Mouse (Mus musculus): ENCODE measurements at regions not wholly inside any gene's neighbourhood (a gene's known extent, or its start where the extent isn't known, plus 50 kb on each side); places are given as distances from the start of the nearest gene placed in this dataset.
A peak's percentile ranks its signal among the peaks of the same experiment; 100 is the strongest.

GRCm38 (mm10) chr15:17932573-17932972, 886.2 kb upstream of the Cdh10 start:
- intact Hi-C loops (cut with DNase I): no loop called here
- DNase-seq (ENCODE audit: extremely low spot score in 1 of 2, low spot score in 2 of 2): no peak
- no peak overlapping the region for H3K27ac ChIP-seq
- H3K4me3 ChIP-seq: no peak overlapping the region
- TF ChIP-seq CTCF (IDR thresholded peaks at IDR 0.05): no peak

GRCm38 (mm10) chr15:17933875-17934274, 884.9 kb upstream of the Cdh10 start:
- Histone ChIP-seq H3K4me3 (no peak overlapping the region), H3K27ac (no peak overlapping the region)
- no peak for TF ChIP-seq CTCF (IDR thresholded peaks at IDR 0.05)
- DNase-seq (ENCODE audit: extremely low spot score in 1 of 2, low spot score in 2 of 2): no peak
- intact Hi-C loops (cut with DNase I): no loop called here

- DNase-seq (ENCODE audit: extremely low spot score in 1 of 2, low spot score in 2 of 2): no peak
- no peak overlapping the region for H3K4me3 ChIP-seq
- TF ChIP-seq CTCF (IDR thresholded peaks at IDR 0.05): no peak
- intact Hi-C loops (cut with DNase I): no loop called here
- no peak overlapping the region for H3K27ac ChIP-seq
Measured at GRCm38 (mm10) chr15:17935473-17935872, 883.3 kb upstream of the Cdh10 start.

DNA sequence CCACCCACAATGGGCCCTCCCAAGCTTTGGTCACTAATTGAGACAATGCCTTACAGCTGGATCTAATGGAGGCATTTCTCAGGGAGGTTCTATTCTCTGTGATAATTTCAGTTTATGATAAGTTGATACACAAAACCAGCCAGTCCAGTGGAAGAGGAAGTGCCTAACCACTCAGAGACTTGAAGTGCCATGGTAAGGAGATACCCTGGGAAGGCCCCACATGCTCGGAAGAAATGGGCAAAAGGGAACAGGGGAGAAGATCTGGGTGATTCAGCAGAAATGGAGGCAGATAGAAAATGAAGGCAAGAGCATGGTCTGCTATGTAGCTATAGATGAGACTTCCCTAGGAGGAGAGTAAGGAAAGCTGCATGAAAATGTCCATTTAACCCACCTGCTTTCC, 856.0 kb upstream of the Cdh10 start:
- intact Hi-C loops (cut with DNase I): no loop called here
- no peak for DNase-seq (ENCODE audit: extremely low spot score in 1 of 2, low spot score in 2 of 2)
- Histone ChIP-seq H3K27ac (no peak overlapping the region), H3K4me3 (no peak overlapping the region)
- no peak for TF ChIP-seq CTCF (IDR thresholded peaks at IDR 0.05)

- no peak for TF ChIP-seq CTCF (IDR thresholded peaks at IDR 0.05)
- Histone ChIP-seq H3K4me3 (no peak overlapping the region), H3K27ac (no peak overlapping the region)
- intact Hi-C loops (cut with DNase I): no loop called here
- no peak for DNase-seq (ENCODE audit: extremely low spot score in 1 of 2, low spot score in 2 of 2)
Measured at GRCm38 (mm10) chr15:17963240-17964209, 855.2 kb upstream of the Cdh10 start.

DNA sequence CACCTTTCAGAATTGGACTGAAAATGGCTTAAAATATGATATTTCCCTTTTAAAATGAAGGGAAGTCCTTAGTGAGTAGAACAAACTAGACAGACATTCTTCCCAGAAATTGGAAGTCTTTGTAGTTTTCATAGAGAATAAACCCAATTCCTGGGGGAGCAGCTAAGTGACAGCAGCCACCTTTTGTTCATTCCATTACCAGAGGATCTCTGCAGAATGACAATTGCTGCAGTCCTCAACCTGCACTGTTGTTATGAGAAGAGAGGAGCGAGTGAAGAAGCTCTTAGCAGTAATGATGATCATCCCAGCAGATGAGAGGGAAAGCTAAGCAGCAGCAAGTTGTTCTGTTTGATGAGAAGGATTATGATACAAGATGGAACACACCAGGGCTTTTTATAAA, 831.0 kb upstream of the Cdh10 start:
- no peak for TF ChIP-seq CTCF (IDR thresholded peaks at IDR 0.05)
- Histone ChIP-seq H3K4me3 (no peak overlapping the region), H3K27ac (no peak overlapping the region)
- no peak for DNase-seq (ENCODE audit: extremely low spot score in 1 of 2, low spot score in 2 of 2)
- intact Hi-C loops (cut with DNase I): no loop called here

DNA sequence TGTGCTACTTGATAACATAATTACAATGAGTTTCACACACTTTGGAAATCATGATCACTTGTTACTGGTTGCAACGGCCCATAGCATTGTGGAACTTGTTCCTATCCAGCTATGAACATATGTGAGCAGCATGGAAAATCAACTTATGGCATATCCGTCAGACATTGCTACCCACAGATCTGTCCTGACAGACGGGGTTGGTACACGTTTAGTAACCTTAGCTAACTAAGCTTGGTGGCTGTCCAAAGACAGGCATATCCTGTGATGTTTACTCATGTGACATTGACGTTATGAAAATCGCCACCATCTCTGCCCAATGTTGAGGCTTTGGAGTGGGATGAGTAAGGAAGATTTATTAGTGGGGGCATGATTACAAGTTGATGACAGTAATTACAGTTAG, 786.1 kb upstream of the Cdh10 start:
- TF ChIP-seq CTCF (IDR thresholded peaks at IDR 0.05): no peak
- intact Hi-C loops (cut with DNase I): no loop called here
- no peak for DNase-seq (ENCODE audit: extremely low spot score in 1 of 2, low spot score in 2 of 2)
- Histone ChIP-seq H3K27ac (no peak overlapping the region), H3K4me3 (no peak overlapping the region)

GRCm38 (mm10) chr15:18052219-18053030, 766.3 kb upstream of the Cdh10 start:
- no peak for TF ChIP-seq CTCF (IDR thresholded peaks at IDR 0.05)
- H3K4me3 ChIP-seq: no peak overlapping the region

DNA sequence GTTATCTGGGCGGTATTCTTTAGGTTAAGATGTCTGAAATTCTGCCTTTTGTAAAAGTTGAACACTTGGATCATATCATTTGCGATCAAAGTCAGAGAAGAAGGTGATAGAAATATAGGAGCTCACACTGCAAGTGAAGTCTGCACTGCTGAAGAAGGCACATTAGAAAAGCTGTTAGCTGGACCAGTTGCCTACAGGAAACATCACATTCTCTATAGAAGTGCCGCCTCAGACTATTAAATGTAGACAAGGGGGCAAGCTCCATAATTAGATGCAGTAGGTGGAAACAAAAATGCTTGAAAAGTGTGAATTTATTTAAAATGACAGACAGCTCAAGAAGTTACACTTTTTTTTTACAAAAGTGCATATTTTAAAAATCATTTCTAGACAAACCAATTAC, 753.2 kb upstream of the Cdh10 start:
- no peak for TF ChIP-seq CTCF (IDR thresholded peaks at IDR 0.05)
- intact Hi-C loops (cut with DNase I): no loop called here
- no peak for DNase-seq (ENCODE audit: extremely low spot score in 1 of 2, low spot score in 2 of 2)
- Histone ChIP-seq H3K4me3 (no peak overlapping the region), H3K27ac (peak overlapping the region; percentile 74)

More at GRCm38 (mm10) chr15:18052219-18053030, 766.3 kb upstream of the Cdh10 start:
- no peak overlapping the region for H3K27ac ChIP-seq
- DNase-seq (ENCODE audit: extremely low spot score in 1 of 2, low spot score in 2 of 2): no peak
- intact Hi-C loops (cut with DNase I): no loop called here

GRCm38 (mm10) chr15:18079644-18080043, 739.1 kb upstream of the Cdh10 start:
- no peak for DNase-seq (ENCODE audit: extremely low spot score in 1 of 2, low spot score in 2 of 2)
- no peak for TF ChIP-seq CTCF (IDR thresholded peaks at IDR 0.05)
- Histone ChIP-seq H3K27ac (peak overlapping the region; percentile 45; the same call in 1 of the 2 replicates), H3K4me3 (no peak overlapping the region)
- intact Hi-C loops (cut with DNase I): loop anchor here (10.0 kb wide), 2 partner anchors 185 to 745 kb away; no protein-coding TSS in a partner anchor

All from left cerebral cortex, adult 2 months (tissue).